Mouse (Mus musculus) layer of hippocampus, adult 9-10 months (tissue): ENCODE data around the gene Podxl2.

Experiments used
- DNase-seq: peaks from one replicate; pipeline ENCODE4 v3.0.0; 2022; ENCODE audit warnings: low spot score

The Podxl2 gene

GRCm38 (mm10) chr6:88800191-88800590 lies 74.7 kb downstream of the Podxl2 start:
- DNase-seq, result no peak

- no peak for DNase-seq
Measured at GRCm38 (mm10) chr6:88794561-88794971, 80.3 kb downstream of the Podxl2 start.

DNA sequence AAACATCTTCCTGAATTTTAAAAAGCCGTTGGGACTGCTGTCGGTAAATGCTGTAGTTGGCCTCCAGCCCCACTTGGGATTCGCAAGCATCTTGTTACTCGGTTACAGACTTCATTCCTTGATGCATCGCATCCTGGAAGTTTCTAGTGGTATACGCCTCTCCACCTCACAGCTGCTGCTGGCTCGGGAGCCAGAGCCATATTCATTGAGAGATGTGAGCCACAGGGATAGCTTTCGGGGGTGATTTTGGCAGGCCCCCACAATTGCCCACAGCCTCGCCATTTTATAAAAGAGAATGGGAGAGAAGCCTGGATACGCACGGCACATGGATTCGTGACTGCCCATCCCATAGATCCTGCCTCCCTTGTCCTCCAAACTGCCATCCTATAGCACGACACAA lies 81.0 kb downstream of the Podxl2 start:
- DNase-seq, result no peak

DNA sequence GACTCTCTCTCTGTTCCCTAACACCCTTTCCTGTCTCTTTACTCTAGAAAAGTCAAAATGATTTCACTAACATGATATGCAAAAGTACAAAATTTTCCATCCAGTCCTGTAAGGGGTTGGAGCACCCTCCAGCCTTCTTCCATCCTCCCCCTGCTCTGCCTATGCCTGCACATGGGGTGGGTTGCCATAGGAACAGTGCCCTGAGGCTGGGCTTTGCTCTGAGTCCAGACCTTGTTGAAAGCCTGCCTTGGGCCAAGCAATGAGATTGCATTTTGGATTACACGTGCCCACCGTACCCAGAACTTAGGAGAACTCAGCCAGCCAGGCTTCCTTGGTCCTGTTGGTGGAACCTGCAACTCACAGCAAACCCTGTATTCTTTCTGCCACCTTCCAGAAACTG lies 81.6 kb downstream of the Podxl2 start:
- DNase-seq, result no peak
